Mouse (Mus musculus) hindbrain, embryonic 16.5 days (tissue): Measurements from ENCODE around the gene Ptpn3. TPM values are rescaled to one million over a fixed set of nuclear protein-coding genes. Genes with fewer than 3 reads are reported as not detected.

ENCODE experiments used
- ATAC-seq: fragments of 200-750 bp; cut with Nextera tagmentation; 2 replicates; pipeline ENCODE4 v1.8.0; 2017; ENCODE audit warnings: moderate TSS enrichment, moderate library complexity
- H3K27ac ChIP-seq: fragments of 300-500 bp; sonication (generic); 2 replicates; pipeline ENCODE4 v1.5.1; 2014; ENCODE audit warnings: low read depth, mild to moderate bottlenecking, control low read depth, low read length, moderate library complexity
- H3K27me3 ChIP-seq: fragments of 300-500 bp; sonication (generic); replicated peaks from 2 replicates; pipeline ENCODE4 v1.6.1; 2014; ENCODE audit warnings: low read length; ENCODE audit not compliant: control insufficient read depth, insufficient read depth
- H3K36me3 ChIP-seq: fragments of 300-500 bp; sonication (generic); 2 replicates; pipeline ENCODE4 v1.6.1; 2014; ENCODE audit warnings: mild to moderate bottlenecking, low read length, moderate library complexity, mixed read lengths; ENCODE audit not compliant: control insufficient read depth, insufficient read depth
- H3K4me1 ChIP-seq: fragments of 300-500 bp; sonication (generic); 2 replicates; pipeline ENCODE4 v1.6.1; 2014; ENCODE audit warnings: low read depth, low read length; ENCODE audit not compliant: control insufficient read depth, insufficient read depth
- H3K4me2 ChIP-seq: fragments of 300-500 bp; sonication (generic); 2 replicates; pipeline ENCODE4 v1.6.1; 2014; ENCODE audit warnings: mild to moderate bottlenecking, low read length, control low read depth, moderate library complexity
- H3K4me3 ChIP-seq: fragments of 300-500 bp; sonication (generic); 2 replicates; pipeline ENCODE4 v1.5.1; 2014; ENCODE audit warnings: mild to moderate bottlenecking, low read length, control low read depth, moderate library complexity
- H3K9ac ChIP-seq: fragments of 300-500 bp; sonication (generic); 2 replicates; pipeline ENCODE4 v1.6.1; 2014; ENCODE audit warnings: low read depth, mild to moderate bottlenecking, control low read depth, low read length, moderate library complexity
- H3K9me3 ChIP-seq: fragments of 300-500 bp; sonication (generic); 2 replicates; pipeline ENCODE4 v1.6.1; 2014; ENCODE audit warnings: mild to moderate bottlenecking, low read length, moderate library complexity; ENCODE audit not compliant: control insufficient read depth
- WGBS: fragments of 180-500 bp; shearing (Covaris S2); extraction: QIAGEN DNeasy Blood & Tissue Kit; methylation state at CpG from one replicate; pipeline ENCODE4 v1.1.7; 2014; 5-methylcytosine and 5-hydroxymethylcytosine counted together
- polyA plus RNA-seq: library from polyadenylated mRNA; unstranded; fragments of >200 nt; fragmentation: Nextera tagmentation; extraction: Ambion mirVana; gene quantifications from 2 replicates; pipeline ENCODE4 v1.2.1, GENCODE M21; 2015

Gene Ptpn3
- polyA plus RNA-seq, 1 experiment from 2014 or later: 2.8 TPM

- peak overlapping the region; percentile 71; the same call in 1 of the 2 replicates for H3K27ac ChIP-seq
- no peaks in the 10 kb centered on the region for H3K36me3 ChIP-seq
- ATAC-seq: peak; percentile 38
- peak overlapping the region; percentile 84 for H3K4me2 ChIP-seq
- H3K27me3 ChIP-seq: no peaks in the 10 kb centered on the region
- H3K9me3 ChIP-seq: no peaks in the 10 kb centered on the region
- 1% methylated on average over 36 of the region's 43 CpGs for WGBS
- H3K4me1 ChIP-seq: peaks cover 23% of the 10 kb centered on the region
- H3K4me3 ChIP-seq: peak overlapping the region; percentile 72
- H3K9ac ChIP-seq: peak overlapping the region; percentile 85
Measured at GRCm38 (mm10) chr4:57142374-57143025, 159.1 kb downstream of the Ptpn3 start.

- peak overlapping the region; percentile 85 for H3K9ac ChIP-seq
- no peak for ATAC-seq
- peak overlapping the region; percentile 72 for H3K4me3 ChIP-seq
- 2% methylated on average over 26 of the region's 26 CpGs for WGBS
- H3K4me1 ChIP-seq: peaks cover 23% of the 10 kb centered on the region
- no peaks in the 10 kb centered on the region for H3K36me3 ChIP-seq
- H3K27ac ChIP-seq: peak overlapping the region; percentile 45; the same call in 1 of the 2 replicates
- H3K27me3 ChIP-seq: no peaks in the 10 kb centered on the region
- H3K4me2 ChIP-seq: peak overlapping the region; percentile 84
- H3K9me3 ChIP-seq: no peaks in the 10 kb centered on the region
Measured at GRCm38 (mm10) chr4:57141908-57142361, 159.7 kb downstream of the Ptpn3 start.

DNA sequence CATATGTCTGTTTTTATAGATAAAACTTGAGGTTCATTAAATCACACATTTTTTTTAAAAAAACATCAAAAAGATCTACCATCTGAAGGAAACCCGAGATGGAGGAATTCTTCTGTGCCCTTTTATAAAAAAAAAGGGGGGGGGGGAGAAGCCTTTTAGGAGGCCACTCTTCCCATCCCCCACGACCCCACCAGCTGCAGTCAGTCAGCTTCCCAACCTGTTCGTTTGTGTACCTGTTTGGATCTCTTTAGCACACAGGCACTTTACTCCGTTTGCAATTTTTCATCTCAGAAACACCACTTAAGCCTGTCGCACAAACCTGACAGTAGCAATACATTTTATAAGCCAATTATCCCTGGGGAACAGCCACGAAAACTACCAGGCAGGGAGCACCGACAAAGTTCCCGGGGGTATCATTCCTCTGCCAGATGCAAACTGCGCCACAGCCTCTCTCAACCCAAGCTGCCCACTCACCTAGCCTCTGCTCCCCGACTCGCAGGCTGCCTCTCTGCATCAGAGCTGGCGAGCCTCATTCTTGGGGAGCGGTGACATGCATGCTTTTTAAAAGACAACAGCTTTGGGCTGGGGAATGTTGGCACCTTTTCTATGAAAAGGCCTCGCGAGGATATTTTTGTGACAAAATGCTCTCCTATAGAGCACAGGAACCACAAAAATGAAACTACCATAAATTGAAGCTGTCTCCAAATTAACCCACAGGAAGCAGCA lies 160.5 kb downstream of the Ptpn3 start:
- H3K4me3 ChIP-seq: peak overlapping the region; percentile 72
- no peak overlapping the region; the same call in 1 of the 2 replicates for H3K27ac ChIP-seq
- H3K4me2 ChIP-seq: peak overlapping the region; percentile 84
- H3K27me3 ChIP-seq: no peaks in the 10 kb centered on the region
- no peaks in the 10 kb centered on the region for H3K36me3 ChIP-seq
- peak overlapping the region; percentile 46; the same call in 1 of the 2 replicates for H3K9ac ChIP-seq
- no peaks in the 10 kb centered on the region for H3K9me3 ChIP-seq
- ATAC-seq: no peak
- 19% methylated on average over 15 of the region's 15 CpGs for WGBS
- H3K4me1 ChIP-seq: peaks cover 23% of the 10 kb centered on the region

Other genes with a start within 250 kb of the Ptpn3 start
- 2.8 and 3.4 TPM in 2 replicates for gene Epb41l4b, start 158.4 kb downstream of the Ptpn3 start, polyA plus RNA-seq
- 19.0 and 20.3 TPM in 2 replicates for gene Palm2, start 132.4 kb upstream of the Ptpn3 start, polyA plus RNA-seq